Mouse (Mus musculus) heart, postnatal 14 days (tissue): Measurements from ENCODE around the gene Thyn1. TPM values are rescaled to one million over a fixed set of nuclear protein-coding genes. Genes with fewer than 3 reads are reported as not detected.

Experiments
- DNase-seq, 2 experiments: peaks; one replicate each; pipeline ENCODE4 v3.0.0; 2021 to 2022
- intact Hi-C: fragments of 180-260 bp; cut with DNase I; formaldehyde crosslinking; loops from one replicate; pipeline ENCODE4 v1.15.1; 2025
- long read RNA-seq, 2 experiments: library from polyadenylated mRNA; stranded (forward); transcript quantifications; one replicate each; pipeline ENCODE4 v2.0.0; 2021
- total RNA-seq, 2 experiments: library from RNA; stranded (reverse); gene quantifications; 2 replicates each; pipeline ENCODE4 v1.2.3; 2021

The Thyn1 gene
- 10 to 100 TPM; 23.4 to 24.5 TPM for total RNA-seq
- long read RNA-seq, experiment 1, transcript Thyn1-201 (8 exons, 918 nt), result major isoform, 11 of 18 reads
- long read RNA-seq, experiment 1, partial matches to known transcripts, result 0 of 18 reads
- long read RNA-seq, experiment 1, other reads (novel, unspliced or antisense), result 1 of 18 reads
- long read RNA-seq, experiment 2, partial matches to known transcripts, result 2 of 8 reads
- long read RNA-seq, experiment 2, other reads (novel, unspliced or antisense), result 1 of 8 reads

GRCm38 (mm10) chr9:26999461-27000395 is at the start of gene Thyn1, which contains the start of gene Acad8:
TSS of gene Thyn1 (plus strand) at chr9:26999710.
TSS of gene Acad8 (minus strand) at chr9:26999566.
- DNase-seq, result peak; percentile 93 to 94
- intact Hi-C loops, result loop anchor here (2.0 kb wide), 1 partner anchor 29 kb away; no protein-coding TSS in a partner anchor

GRCm38 (mm10) chr9:26977754-26978153 is 21.8 kb upstream of the Thyn1 start:
- no peak for DNase-seq
- intact Hi-C loops, result no loop called here

GRCm38 (mm10) chr9:26978776-26979175 is 20.7 kb upstream of the Thyn1 start:
- no peak for DNase-seq
- intact Hi-C loops, result no loop called here

- intact Hi-C loops, result no loop called here
- no peak for DNase-seq
Observed at GRCm38 (mm10) chr9:26985090-26985613, 14.4 kb upstream of the Thyn1 start.

- intact Hi-C loops, result no loop called here
- no peak for DNase-seq
Observed at GRCm38 (mm10) chr9:26985668-26986277, 13.7 kb upstream of the Thyn1 start.

- intact Hi-C loops, result no loop called here
- no peak for DNase-seq
Observed at GRCm38 (mm10) chr9:26990181-26990580, 9.3 kb upstream of the Thyn1 start.

- no peak for DNase-seq
- intact Hi-C loops, result no loop called here
Observed at GRCm38 (mm10) chr9:26993118-26993517, 6.4 kb upstream of the Thyn1 start.

- no peak for DNase-seq
- intact Hi-C loops, result no loop called here
Observed at GRCm38 (mm10) chr9:26993900-26994299, 5.6 kb upstream of the Thyn1 start.

GRCm38 (mm10) chr9:26997062-26997461 is 2.4 kb upstream of the Thyn1 start:
- DNase-seq, result no peak
- intact Hi-C loops, result no loop called here

- intact Hi-C loops, result no loop called here
- no peak for DNase-seq
Observed at GRCm38 (mm10) chr9:26997501-26997900, 2.0 kb upstream of the Thyn1 start.

- DNase-seq, result no peak
- intact Hi-C loops, result loop anchor here (2.0 kb wide), 1 partner anchor 30 kb away; no protein-coding TSS in a partner anchor
Observed at GRCm38 (mm10) chr9:26998669-26999460, 645 bp upstream of the Thyn1 start.

- no peak for DNase-seq
Observed at GRCm38 (mm10) chr9:27005231-27005630, 5.7 kb downstream of the Thyn1 start.

GRCm38 (mm10) chr9:27005933-27006332 is 6.4 kb downstream of the Thyn1 start:
- no peak for DNase-seq
- intact Hi-C loops, result no loop called here

More at GRCm38 (mm10) chr9:27005231-27005630, 5.7 kb downstream of the Thyn1 start:
- intact Hi-C loops, result no loop called here

- DNase-seq, result no peak
- intact Hi-C loops, result no loop called here
Observed at GRCm38 (mm10) chr9:27006866-27007265, 7.4 kb downstream of the Thyn1 start.

GRCm38 (mm10) chr9:27009231-27009630 is 9.7 kb downstream of the Thyn1 start:
- intact Hi-C loops, result no loop called here
- DNase-seq, result no peak

GRCm38 (mm10) chr9:27011572-27011971 is 12.1 kb downstream of the Thyn1 start:
- intact Hi-C loops, result no loop called here
- no peak for DNase-seq

GRCm38 (mm10) chr9:27018961-27019360 is 19.5 kb downstream of the Thyn1 start:
- intact Hi-C loops, result no loop called here
- no peak for DNase-seq

GRCm38 (mm10) chr9:27023681-27024080 is 24.2 kb downstream of the Thyn1 start:
- no peak for DNase-seq
- intact Hi-C loops, result no loop called here

- DNase-seq, result no peak
- intact Hi-C loops, result no loop called here
Observed at GRCm38 (mm10) chr9:27026708-27027107, 27.2 kb downstream of the Thyn1 start.
